Mouse (Mus musculus) neural tube, embryonic 13.5 days (tissue): ENCODE data around the gene 1810013L24Rik. TPM values are rescaled to one million over a fixed set of nuclear protein-coding genes. Genes with fewer than 3 reads are reported as not detected.
A peak's percentile ranks its signal among the peaks of the same experiment; 100 is the strongest.

Experiments
- ATAC-seq: fragments of 200-750 bp; cut with Nextera tagmentation; 2 replicates; pipeline ENCODE4 v1.8.0; 2017; ENCODE audit warnings: low read depth, mild to moderate bottlenecking, moderate TSS enrichment, moderate library complexity
- H3K27ac ChIP-seq: fragments of 300-500 bp; sonication (generic); replicated peaks from 2 replicates; pipeline ENCODE4 v1.5.1; 2015; ENCODE audit warnings: moderate library complexity, mild to moderate bottlenecking, inconsistent platforms
- H3K27me3 ChIP-seq: fragments of 300-500 bp; sonication (generic); 2 replicates; pipeline ENCODE4 v1.6.1; 2015; ENCODE audit warnings: mild to moderate bottlenecking, inconsistent platforms
- H3K36me3 ChIP-seq: fragments of 300-500 bp; sonication (generic); 2 replicates; pipeline ENCODE4 v1.6.1; 2015; ENCODE audit warnings: mild to moderate bottlenecking, inconsistent platforms
- H3K4me1 ChIP-seq: fragments of 300-500 bp; sonication (generic); replicated peaks from 2 replicates; pipeline ENCODE4 v1.6.1; 2015; ENCODE audit warnings: inconsistent platforms
- H3K4me2 ChIP-seq: fragments of 300-500 bp; sonication (generic); 2 replicates; pipeline ENCODE4 v1.6.1; 2015; ENCODE audit warnings: inconsistent platforms, mild to moderate bottlenecking, moderate library complexity
- H3K4me3 ChIP-seq: fragments of 300-500 bp; sonication (generic); 2 replicates; pipeline ENCODE4 v1.5.1; 2015; ENCODE audit warnings: mild to moderate bottlenecking, inconsistent platforms
- H3K9ac ChIP-seq: fragments of 300-500 bp; sonication (generic); 2 replicates; pipeline ENCODE4 v1.6.1; 2015; ENCODE audit warnings: moderate library complexity, mild to moderate bottlenecking, inconsistent platforms
- H3K9me3 ChIP-seq: fragments of 300-500 bp; sonication (generic); 2 replicates; pipeline ENCODE4 v1.6.1; 2016; ENCODE audit warnings: inconsistent platforms
- WGBS: fragments of 180-500 bp; shearing (Covaris S2); methylation state at CpG from one replicate; pipeline ENCODE4 v1.1.7; 2015; 5-methylcytosine and 5-hydroxymethylcytosine counted together
- polyA plus RNA-seq: library from polyadenylated mRNA; unstranded; fragments of >200 nt; fragmentation: Nextera tagmentation; extraction: Ambion mirVana; gene quantifications from 2 replicates; pipeline ENCODE4 v1.2.1, GENCODE M21; 2015

The 1810013L24Rik gene
- polyA plus RNA-seq, 1 experiment from 2014 or later = 34.9 TPM

- ATAC-seq = no peak
- H3K4me2 ChIP-seq = no peak overlapping the region
- WGBS = 92% methylated on average over 14 of the region's 14 CpGs
Observed at GRCm38 (mm10) chr16:8810399-8811127, 19.3 kb upstream of the 1810013L24Rik start.

GRCm38 (mm10) chr16:8817872-8818271 is 12.0 kb upstream of the 1810013L24Rik start:
- H3K9ac ChIP-seq = no peak overlapping the region
- no peaks in the 10 kb centered on the region for H3K9me3 ChIP-seq
- ATAC-seq = no peak
- H3K27me3 ChIP-seq = no peaks in the 10 kb centered on the region
- H3K27ac ChIP-seq = no peak overlapping the region
- H3K4me2 ChIP-seq = no peak overlapping the region
- H3K4me1 ChIP-seq = no peaks in the 10 kb centered on the region
- 79% methylated on average over 4 of the region's 4 CpGs for WGBS
- H3K4me3 ChIP-seq = no peak overlapping the region
- H3K36me3 ChIP-seq = no peaks in the 10 kb centered on the region

More at GRCm38 (mm10) chr16:8810399-8811127, 19.3 kb upstream of the 1810013L24Rik start:
- Histone ChIP-seq H3K4me3 (no peak overlapping the region), H3K27me3 (no peaks in the 10 kb centered on the region), H3K36me3 (no peaks in the 10 kb centered on the region), H3K4me1 (no peaks in the 10 kb centered on the region), H3K27ac (no peak overlapping the region), H3K9me3 (no peaks in the 10 kb centered on the region), H3K9ac (no peak overlapping the region)

- WGBS = 88% methylated on average over 1 of the region's 1 CpGs
- Histone ChIP-seq H3K27ac (no peak overlapping the region), H3K4me3 (no peak overlapping the region), H3K9me3 (no peaks in the 10 kb centered on the region), H3K9ac (no peak overlapping the region), H3K36me3 (no peaks in the 10 kb centered on the region), H3K27me3 (no peaks in the 10 kb centered on the region), H3K4me1 (no peaks in the 10 kb centered on the region), H3K4me2 (no peak overlapping the region)
- no peak for ATAC-seq
Observed at GRCm38 (mm10) chr16:8821429-8821828, 8.5 kb upstream of the 1810013L24Rik start.

GRCm38 (mm10) chr16:8822586-8822985 is 7.3 kb upstream of the 1810013L24Rik start:
- Histone ChIP-seq H3K4me2 (no peak overlapping the region), H3K27ac (no peak overlapping the region), H3K36me3 (no peaks in the 10 kb centered on the region), H3K9ac (no peak overlapping the region), H3K27me3 (no peaks in the 10 kb centered on the region), H3K4me3 (no peak overlapping the region), H3K4me1 (no peaks in the 10 kb centered on the region), H3K9me3 (no peaks in the 10 kb centered on the region)
- WGBS = 82% methylated on average over 4 of the region's 4 CpGs
- ATAC-seq = no peak

GRCm38 (mm10) chr16:8823661-8824060 is 6.2 kb upstream of the 1810013L24Rik start:
- no peaks in the 10 kb centered on the region for H3K9me3 ChIP-seq
- no peaks in the 10 kb centered on the region for H3K36me3 ChIP-seq
- no peaks in the 10 kb centered on the region for H3K27me3 ChIP-seq
- 80% methylated on average over 2 of the region's 2 CpGs for whole genome bisulfite sequencing
- H3K27ac ChIP-seq = no peak overlapping the region
- peaks cover 1% of the 10 kb centered on the region; the same call in 1 of the 2 replicates for H3K4me1 ChIP-seq
- ATAC-seq = no peak
- H3K9ac ChIP-seq = no peak overlapping the region
- H3K4me3 ChIP-seq = no peak overlapping the region
- no peak overlapping the region for H3K4me2 ChIP-seq

- H3K27me3 ChIP-seq = no peaks in the 10 kb centered on the region
- no peak for ATAC-seq
- no peak overlapping the region for H3K4me2 ChIP-seq
- no peaks in the 10 kb centered on the region for H3K9me3 ChIP-seq
- H3K27ac ChIP-seq = no peak overlapping the region
- H3K9ac ChIP-seq = no peak overlapping the region
- WGBS = 89% methylated on average over 7 of the region's 7 CpGs
- H3K4me3 ChIP-seq = no peak overlapping the region
- H3K4me1 ChIP-seq = peaks cover 17% of the 10 kb centered on the region
- 0 out of 2 replicates have a peak, but pooled peaks cover 1% of the 10 kb centered on the region for H3K36me3 ChIP-seq
Observed at GRCm38 (mm10) chr16:8827366-8827765, 2.5 kb upstream of the 1810013L24Rik start.

- peaks cover 10% of the 10 kb centered on the region for H3K36me3 ChIP-seq
- ATAC-seq = peak; percentile 54
- H3K4me2 ChIP-seq = peak overlapping the region; percentile 97
- H3K9ac ChIP-seq = peak overlapping the region; percentile 77
- H3K9me3 ChIP-seq = no peaks in the 10 kb centered on the region
- H3K27ac ChIP-seq = peak overlapping the region; percentile 94
- peak overlapping the region; percentile 95 for H3K4me3 ChIP-seq
- no peaks in the 10 kb centered on the region for H3K27me3 ChIP-seq
- H3K4me1 ChIP-seq = peaks cover 32% of the 10 kb centered on the region
- WGBS = 12% methylated on average over 33 of the region's 33 CpGs
Observed at GRCm38 (mm10) chr16:8828636-8829563, 1.0 kb upstream of the 1810013L24Rik start.

- no peaks in the 10 kb centered on the region for H3K27me3 ChIP-seq
- H3K9ac ChIP-seq = peak overlapping the region; percentile 100
- peak overlapping the region; percentile 98 for H3K27ac ChIP-seq
- H3K4me2 ChIP-seq = peak overlapping the region; percentile 88
- peak; percentile 29 for ATAC-seq
- peaks cover 13% of the 10 kb centered on the region for H3K36me3 ChIP-seq
- WGBS = under 1% methylated on average over 73 of the region's 74 CpGs
- H3K4me1 ChIP-seq = peaks cover 49% of the 10 kb centered on the region
- peak overlapping the region; percentile 95 for H3K4me3 ChIP-seq
- no peaks in the 10 kb centered on the region for H3K9me3 ChIP-seq
Observed at GRCm38 (mm10) chr16:8830431-8831211, 721 bp downstream of the 1810013L24Rik start.

- peaks cover 52% of the 10 kb centered on the region for H3K4me1 ChIP-seq
- H3K4me2 ChIP-seq = peak overlapping the region; percentile 88
- no peaks in the 10 kb centered on the region for H3K9me3 ChIP-seq
- peak overlapping the region; percentile 95 for H3K4me3 ChIP-seq
- H3K9ac ChIP-seq = peak overlapping the region; percentile 100
- peaks cover 16% of the 10 kb centered on the region for H3K36me3 ChIP-seq
- WGBS = 2% methylated on average over 12 of the region's 12 CpGs
- no peaks in the 10 kb centered on the region for H3K27me3 ChIP-seq
- ATAC-seq = no peak
- H3K27ac ChIP-seq = peak overlapping the region; percentile 98
Observed at GRCm38 (mm10) chr16:8831241-8831640, 1.3 kb downstream of the 1810013L24Rik start.

GRCm38 (mm10) chr16:8836876-8837275 is 7.0 kb downstream of the 1810013L24Rik start:
- H3K4me1 ChIP-seq = peaks cover 59% of the 10 kb centered on the region
- H3K36me3 ChIP-seq = peaks cover 51% of the 10 kb centered on the region
- no peak overlapping the region for H3K9ac ChIP-seq

GRCm38 (mm10) chr16:8837595-8837994 is 7.7 kb downstream of the 1810013L24Rik start:
- H3K36me3 ChIP-seq = peaks cover 53% of the 10 kb centered on the region

More at GRCm38 (mm10) chr16:8836876-8837275, 7.0 kb downstream of the 1810013L24Rik start:
- Histone ChIP-seq H3K27ac (no peak overlapping the region), H3K9me3 (no peaks in the 10 kb centered on the region), H3K4me3 (no peak overlapping the region), H3K4me2 (no peak overlapping the region), H3K27me3 (no peaks in the 10 kb centered on the region)
- no peak for ATAC-seq
- WGBS = 92% methylated on average over 1 of the region's 1 CpGs

More at GRCm38 (mm10) chr16:8837595-8837994, 7.7 kb downstream of the 1810013L24Rik start:
- 91% methylated on average over 1 of the region's 1 CpGs for WGBS
- no peak for ATAC-seq
- Histone ChIP-seq H3K4me3 (no peak overlapping the region), H3K27me3 (no peaks in the 10 kb centered on the region), H3K27ac (no peak overlapping the region), H3K9ac (no peak overlapping the region), H3K4me2 (no peak overlapping the region), H3K4me1 (peaks cover 52% of the 10 kb centered on the region), H3K9me3 (no peaks in the 10 kb centered on the region)
